Mouse (Mus musculus) pancreas, adult 10 weeks (tissue): ENCODE measurements around the gene Hk1. TPM values are rescaled to one million over a fixed set of nuclear protein-coding genes. Genes with fewer than 3 reads are reported as not detected.

ENCODE experiments used
- polyA plus RNA-seq: library from polyadenylated mRNA; stranded (reverse); fragments of 350-450 nt; fragmentation: Illumina TruSeq; extraction: RNeasy Lipid Tissue Mini Kit (QIAGEN cat#74804); gene quantifications from one replicate; pipeline ENCODE4 v1.2.3, GENCODE M21; 2015; ENCODE audit warnings: low read depth, low replicate concordance; ENCODE audit not compliant: insufficient read depth

Gene Hk1
- polyA plus RNA-seq: 5.0 TPM

GRCm38 (mm10) chr10:62379808-62380207, at the start of gene Hk1:
Gene Hk1 (minus strand): TSS chr10:62379908.

GRCm38 (mm10) chr10:62422255-62422654, 42.5 kb upstream of the Hk1 start, which contains the start of gene Hkdc1:
Gene Hkdc1 (minus strand): TSS chr10:62422491.

DNA sequence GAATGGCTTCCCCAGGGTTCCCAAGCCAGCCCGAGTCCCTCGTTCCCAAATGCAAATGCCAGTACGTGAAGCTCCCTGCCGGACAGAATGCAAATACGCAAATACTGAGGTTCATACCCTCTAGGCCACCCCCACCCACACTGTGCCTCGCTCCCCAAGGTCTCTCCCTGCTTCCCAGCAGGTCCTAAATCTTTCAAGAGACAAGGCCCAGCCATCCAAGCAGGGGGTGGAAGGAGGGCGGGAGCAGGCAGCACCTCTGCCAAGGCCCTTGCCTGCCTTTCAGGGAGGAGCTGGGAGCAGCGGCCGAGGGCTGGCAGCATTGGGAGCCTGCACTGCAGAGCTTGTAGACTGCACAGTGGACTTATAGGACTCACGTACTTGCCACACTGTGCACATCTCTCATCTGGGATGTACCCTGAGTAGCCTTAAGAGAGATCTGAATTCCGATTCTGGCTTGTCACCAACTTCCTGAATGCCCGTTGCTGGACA, 127.7 kb downstream of the Hk1 start, which contains the start of gene Tacr2:
Tacr2 (plus strand) TSS at position 439 of the 489 bp plus-strand sequence.

DNA sequence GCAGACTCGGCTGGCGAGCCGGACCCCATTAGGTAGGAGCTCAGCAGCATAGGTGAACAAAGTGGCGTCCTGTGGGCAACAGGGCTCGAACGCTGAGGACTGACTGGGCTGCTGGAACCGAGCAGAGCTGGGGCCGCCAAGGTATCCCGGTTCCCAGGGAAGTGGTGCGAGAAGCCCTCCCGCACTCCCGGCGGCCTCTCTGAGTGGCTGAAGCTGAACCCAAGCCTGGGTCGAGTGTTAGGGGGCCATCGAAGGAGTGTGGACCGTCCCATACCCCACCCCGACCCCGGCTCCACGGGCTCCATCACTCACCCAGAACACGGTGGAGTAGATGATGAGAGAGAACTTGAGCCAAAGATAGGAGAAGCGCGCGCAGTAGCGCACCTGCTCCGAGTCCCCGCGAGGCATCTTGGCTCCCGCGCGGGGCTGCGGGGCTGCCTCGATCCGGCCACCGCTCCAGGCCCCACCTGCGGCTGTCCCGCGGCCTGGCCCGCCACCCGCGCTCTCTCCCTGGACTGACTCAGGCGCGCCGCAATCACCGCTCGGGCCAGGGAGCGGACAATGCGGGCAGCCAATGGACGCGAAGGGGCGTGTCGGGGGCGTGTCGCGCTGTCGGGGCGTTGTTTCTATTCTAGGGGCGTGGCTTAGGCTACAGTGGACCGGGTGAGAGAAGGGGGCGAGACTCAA, 148.9 kb downstream of the Hk1 start, which contains the start of gene Tspan15:
Tspan15 (minus strand) TSS at position 544 of the 687 bp plus-strand sequence.

Other genes starting within 250 kb of the Hk1 start
- 0.54 TPM for gene Neurog3, start 246.8 kb downstream of the Hk1 start, polyA plus RNA-seq
- 4.4 TPM for gene Fam241b, start 236.0 kb downstream of the Hk1 start, polyA plus RNA-seq
- 5.5 TPM for gene Tspan15, start 148.7 kb downstream of the Hk1 start, polyA plus RNA-seq
- not detected for gene Tacr2, start 127.5 kb downstream of the Hk1 start, polyA plus RNA-seq
- gene Hkdc1, start 42.6 kb upstream of the Hk1 start, polyA plus RNA-seq: 0.59 TPM
- gene 4930507D05Rik, start 69.6 kb upstream of the Hk1 start, polyA plus RNA-seq: not detected
- 5.5 TPM for gene Supv3l1, start 69.8 kb upstream of the Hk1 start, polyA plus RNA-seq
- 7.6 TPM for gene Vps26a, start 106.9 kb upstream of the Hk1 start, polyA plus RNA-seq
- 33.7 TPM for gene Srgn, start 147.5 kb upstream of the Hk1 start, polyA plus RNA-seq
- 9.3 TPM for gene Kif1bp, start 198.5 kb upstream of the Hk1 start, polyA plus RNA-seq
- gene Ddx21, start 222.4 kb upstream of the Hk1 start, polyA plus RNA-seq: 6.6 TPM